Mouse (Mus musculus) testis, adult 2 months (tissue): ENCODE measurements around the gene Crhr1. TPM values are rescaled to one million over a fixed set of nuclear protein-coding genes. Genes with fewer than 3 reads are reported as not detected.

ENCODE experiments used
- H3K27ac ChIP-seq: fragments of 200-500 bp; 2 replicates; pipeline ENCODE4 v1.5.1; 2012; ENCODE audit warnings: low read depth, low read length; ENCODE audit not compliant: control insufficient read depth, insufficient read depth
- H3K27me3 ChIP-seq: fragments of 200-500 bp; 2 replicates; pipeline ENCODE4 v1.6.1; 2012; ENCODE audit warnings: mild to moderate bottlenecking, low read length, moderate library complexity; ENCODE audit not compliant: control insufficient read depth, insufficient read depth
- H3K36me3 ChIP-seq: fragments of 200-500 bp; 2 replicates; pipeline ENCODE4 v1.6.1; 2012; ENCODE audit warnings: mild to moderate bottlenecking, low read length; ENCODE audit not compliant: control insufficient read depth, insufficient read depth
- H3K4me1 ChIP-seq: fragments of 200-500 bp; 2 replicates; pipeline ENCODE4 v1.6.1; 2012; ENCODE audit warnings: low read length; ENCODE audit not compliant: control insufficient read depth, insufficient read depth
- H3K4me3 ChIP-seq: fragments of 200-500 bp; 2 replicates; pipeline ENCODE4 v1.5.1; 2012; ENCODE audit warnings: low read depth, mild to moderate bottlenecking, low read length, moderate library complexity, mixed read lengths; ENCODE audit not compliant: control insufficient read depth
- CTCF ChIP-seq: fragments of 200-500 bp; IDR thresholded peaks from 2 replicates; pipeline ENCODE4 v1.5.1; 2012; ENCODE audit warnings: low read depth, mild to moderate bottlenecking, inconsistent platforms, low read length, moderate library complexity; ENCODE audit not compliant: control insufficient read depth, insufficient read depth, insufficient replicate concordance
- POLR2A ChIP-seq: fragments of 200-500 bp; IDR thresholded peaks from 2 replicates; pipeline ENCODE4 v1.6.1; 2012; ENCODE audit warnings: low read depth, mild to moderate bottlenecking, inconsistent platforms, low read length, moderate library complexity; ENCODE audit not compliant: control insufficient read depth
- polyA plus RNA-seq: library from polyadenylated mRNA; depleted of rRNA; stranded (reverse); fragments of >200 nt; gene quantifications from 2 replicates; pipeline ENCODE4 v1.2.3, GENCODE M21; 2012; rRNA removed

Gene Crhr1
- 0.42 and 0.59 TPM in 2 replicates for polyA plus RNA-seq

- TF ChIP-seq CTCF (no peak), POLR2A (no peak)
- Histone ChIP-seq H3K4me1 (peaks cover 14% of the 10 kb centered on the region), H3K27me3 (peaks cover 2% of the 10 kb centered on the region), H3K4me3 (peak within 1 kb of the TSS; percentile 45), H3K36me3 (no peaks in the 10 kb centered on the region), H3K27ac (no peak within 1 kb of the TSS)
Observed at GRCm38 (mm10) chr11:104132580-104133441, at the start of gene Crhr1. TSS of gene Crhr1 (plus strand) at chr11:104132855.

- peaks cover 4% of the 10 kb centered on the region; the same call in 1 of the 2 replicates for H3K4me1 ChIP-seq
- no peaks in the 10 kb centered on the region for H3K27me3 ChIP-seq
Observed at GRCm38 (mm10) chr11:104083248-104083647, 49.4 kb upstream of the Crhr1 start.

GRCm38 (mm10) chr11:104083716-104084115 lies 48.9 kb upstream of the Crhr1 start:
- TF ChIP-seq CTCF, result no peak
- no peak for TF ChIP-seq POLR2A
- Histone ChIP-seq H3K36me3 (no peaks in the 10 kb centered on the region), H3K4me3 (no peak overlapping the region), H3K4me1 (peaks cover 4% of the 10 kb centered on the region; the same call in 1 of the 2 replicates), H3K27ac (no peak overlapping the region), H3K27me3 (no peaks in the 10 kb centered on the region)

More at GRCm38 (mm10) chr11:104083248-104083647, 49.4 kb upstream of the Crhr1 start:
- H3K36me3 ChIP-seq, result no peaks in the 10 kb centered on the region
- H3K4me3 ChIP-seq, result no peak overlapping the region
- H3K27ac ChIP-seq, result no peak overlapping the region
- TF ChIP-seq CTCF (no peak), POLR2A (no peak)

DNA sequence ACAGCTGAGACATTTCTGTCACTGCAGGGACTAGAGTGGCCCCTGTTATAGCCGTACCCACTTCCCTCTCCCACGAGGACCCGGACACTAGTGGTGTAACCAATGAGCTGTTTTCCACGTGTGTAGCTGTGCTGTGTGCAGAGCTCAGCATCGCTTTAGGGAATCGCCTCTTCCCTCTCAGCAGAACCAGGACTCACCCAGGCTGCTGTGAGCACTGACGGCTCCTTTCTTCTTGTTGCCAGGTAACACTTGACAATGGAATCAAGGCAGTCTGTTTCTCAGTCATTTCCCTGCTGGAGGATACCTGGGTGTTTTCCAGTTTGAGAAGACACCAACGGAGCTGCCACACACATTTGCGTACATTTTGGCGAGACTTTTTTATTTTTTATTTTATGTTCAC lies 44.1 kb upstream of the Crhr1 start:
- no peaks in the 10 kb centered on the region for H3K36me3 ChIP-seq

GRCm38 (mm10) chr11:104090769-104091168 lies 41.9 kb upstream of the Crhr1 start:
- H3K4me3 ChIP-seq, result no peak overlapping the region
- TF ChIP-seq POLR2A (no peak), CTCF (no peak)
- H3K4me1 ChIP-seq, result no peaks in the 10 kb centered on the region
- H3K27me3 ChIP-seq, result no peaks in the 10 kb centered on the region
- H3K36me3 ChIP-seq, result no peaks in the 10 kb centered on the region
- no peak overlapping the region for H3K27ac ChIP-seq

More for the DNA sequence above, 44.1 kb upstream of the Crhr1 start:
- Histone ChIP-seq H3K4me1 (no peaks in the 10 kb centered on the region), H3K27me3 (no peaks in the 10 kb centered on the region), H3K4me3 (no peak overlapping the region), H3K27ac (no peak overlapping the region)
- TF ChIP-seq CTCF (no peak), POLR2A (no peak)

DNA sequence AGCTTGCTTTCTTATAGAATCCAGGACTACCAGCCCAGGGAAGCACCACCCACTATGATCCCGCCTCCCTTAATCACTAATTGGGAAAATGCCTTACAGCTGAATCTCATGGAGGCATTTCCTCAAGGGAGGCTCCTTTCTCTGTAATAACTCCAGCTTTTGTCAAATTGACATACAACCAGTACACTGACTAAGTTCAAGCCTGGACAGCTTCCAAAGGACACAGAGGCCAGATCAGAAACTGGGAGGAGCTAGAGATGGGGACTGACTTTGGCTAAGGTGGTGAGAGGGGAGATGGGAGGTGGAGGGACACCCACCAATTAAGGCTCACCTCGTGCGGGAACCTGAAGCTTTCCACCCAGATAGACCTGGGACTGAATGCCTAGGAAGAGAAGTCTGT lies 37.5 kb upstream of the Crhr1 start:
- Histone ChIP-seq H3K27ac (no peak overlapping the region), H3K27me3 (no peaks in the 10 kb centered on the region), H3K36me3 (no peaks in the 10 kb centered on the region), H3K4me1 (no peaks in the 10 kb centered on the region), H3K4me3 (no peak overlapping the region)
- TF ChIP-seq CTCF, result no peak
- TF ChIP-seq POLR2A, result no peak

DNA sequence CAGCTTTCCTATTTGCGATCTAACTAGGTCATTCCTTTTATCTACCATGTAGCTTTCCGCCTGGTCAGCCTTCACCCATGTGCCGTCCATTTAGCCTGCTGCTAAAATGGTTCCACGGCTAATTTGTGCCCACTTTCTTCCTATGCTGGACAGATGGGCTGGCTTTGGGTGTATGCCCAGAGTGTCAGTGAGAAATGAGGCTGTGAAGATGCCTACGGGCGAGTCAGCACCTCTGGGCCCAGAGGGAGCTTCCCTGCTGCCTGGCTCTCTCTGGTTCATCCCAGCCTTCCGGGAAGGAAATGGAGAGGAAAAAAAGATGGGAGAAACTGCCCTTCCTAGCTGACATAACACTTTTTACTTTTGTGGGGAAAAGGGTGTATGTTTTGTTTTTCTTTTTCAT lies 36.1 kb upstream of the Crhr1 start:
- Histone ChIP-seq H3K4me1 (no peaks in the 10 kb centered on the region), H3K27me3 (no peaks in the 10 kb centered on the region), H3K27ac (no peak overlapping the region), H3K36me3 (no peaks in the 10 kb centered on the region), H3K4me3 (no peak overlapping the region)
- TF ChIP-seq POLR2A (no peak), CTCF (no peak)

- no peak overlapping the region for H3K27ac ChIP-seq
- no peaks in the 10 kb centered on the region for H3K27me3 ChIP-seq
- H3K4me3 ChIP-seq, result no peak overlapping the region
- H3K4me1 ChIP-seq, result no peaks in the 10 kb centered on the region
- no peak for TF ChIP-seq POLR2A
- no peak for TF ChIP-seq CTCF
- H3K36me3 ChIP-seq, result no peaks in the 10 kb centered on the region
Observed at GRCm38 (mm10) chr11:104099542-104099941, 33.1 kb upstream of the Crhr1 start.
